Mouse (Mus musculus): Measurements from ENCODE around the gene A530016L24Rik. TPM values are rescaled to one million over a fixed set of nuclear protein-coding genes. Genes with fewer than 3 reads are reported as not detected.

The A530016L24Rik gene
- not detected in 2 replicates for polyA plus RNA-seq (2015; fragmentation: Nextera tagmentation; extraction: Ambion mirVana)

GRCm38 (mm10) chr12:112489134-112489533 lies at the start of gene A530016L24Rik:
Gene A530016L24Rik, plus strand, starts transcription at chr12:112489448.

GRCm38 (mm10) chr12:112516697-112517337 lies 27.6 kb downstream of the A530016L24Rik start, which contains the start of gene Tmem179:
Gene Tmem179, minus strand, starts transcription at chr12:112516747.

Other genes starting within 250 kb of the A530016L24Rik start
- 0.05 and 0.08 TPM in 2 replicates for gene Tmem179, start 27.3 kb downstream of the A530016L24Rik start, polyA plus RNA-seq (2015; fragmentation: Nextera tagmentation; extraction: Ambion mirVana)
- 6.8 and 7.1 TPM in 2 replicates for gene Inf2, start 99.3 kb downstream of the A530016L24Rik start, polyA plus RNA-seq (2015; fragmentation: Nextera tagmentation; extraction: Ambion mirVana)
- gene Adssl1, start 130.6 kb downstream of the A530016L24Rik start, polyA plus RNA-seq (2015; fragmentation: Nextera tagmentation; extraction: Ambion mirVana): 19.4 and 26.4 TPM in 2 replicates
- 136 and 146 TPM in 2 replicates for gene Siva1, start 155.2 kb downstream of the A530016L24Rik start, polyA plus RNA-seq (2015; fragmentation: Nextera tagmentation; extraction: Ambion mirVana)
- gene Akt1, start 185.4 kb downstream of the A530016L24Rik start, polyA plus RNA-seq (2015; fragmentation: Nextera tagmentation; extraction: Ambion mirVana): 53.1 and 68.4 TPM in 2 replicates
- 12.7 and 13.9 TPM in 2 replicates for gene Zbtb42, start 189.4 kb downstream of the A530016L24Rik start, polyA plus RNA-seq (2015; fragmentation: Nextera tagmentation; extraction: Ambion mirVana)
- gene Cep170b, start 231.0 kb downstream of the A530016L24Rik start, polyA plus RNA-seq (2015; fragmentation: Nextera tagmentation; extraction: Ambion mirVana): 12.3 and 13.7 TPM in 2 replicates

Measured in urinary bladder, postnatal 0 days (tissue).